Mouse (Mus musculus) stomach, postnatal 0 days (tissue): ENCODE data around the gene Fam169b. TPM values are rescaled to one million over a fixed set of nuclear protein-coding genes. Genes with fewer than 3 reads are reported as not detected.

ENCODE experiments used
- ATAC-seq: fragments of 200-750 bp; cut with Nextera tagmentation; 2 replicates; pipeline ENCODE4 v1.8.0; 2017; ENCODE audit not compliant: low FRiP score, low TSS enrichment
- DNase-seq: peaks from one replicate; pipeline ENCODE4 v3.0.0-alpha.2; 2016; ENCODE audit warnings: low spot score
- H3K27ac ChIP-seq: fragments of 300-500 bp; sonication (generic); replicated peaks from 2 replicates; pipeline ENCODE4 v1.5.1; 2014; ENCODE audit warnings: mild to moderate bottlenecking, control low read depth
- H3K27me3 ChIP-seq: fragments of 300-500 bp; sonication (generic); 2 replicates; pipeline ENCODE4 v1.6.1; 2014; ENCODE audit warnings: low read length; ENCODE audit not compliant: control insufficient read depth, insufficient read depth
- H3K36me3 ChIP-seq: fragments of 300-500 bp; sonication (generic); 2 replicates; pipeline ENCODE4 v1.6.1; 2014; ENCODE audit warnings: low read length, mixed read lengths; ENCODE audit not compliant: control insufficient read depth, insufficient read depth
- H3K4me1 ChIP-seq: fragments of 300-500 bp; sonication (generic); replicated peaks from 2 replicates; pipeline ENCODE4 v1.6.1; 2014; ENCODE audit warnings: antibody characterized with exemption; ENCODE audit not compliant: control insufficient read depth, insufficient read depth
- H3K4me2 ChIP-seq: fragments of 300-500 bp; sonication (generic); replicated peaks from 2 replicates; pipeline ENCODE4 v1.6.1; 2014; ENCODE audit warnings: low read depth, mild to moderate bottlenecking, control low read depth, moderate library complexity
- H3K4me3 ChIP-seq: fragments of 300-500 bp; sonication (generic); 2 replicates; pipeline ENCODE4 v1.5.1; 2014; ENCODE audit warnings: low read depth, low read length, control low read depth
- H3K9ac ChIP-seq: fragments of 300-500 bp; sonication (generic); 2 replicates; pipeline ENCODE4 v1.6.1; 2014; ENCODE audit warnings: mild to moderate bottlenecking, low read length, control low read depth, mixed read lengths
- H3K9me3 ChIP-seq: fragments of 300-500 bp; sonication (generic); 2 replicates; pipeline ENCODE4 v1.6.1; 2016; ENCODE audit warnings: low read length; ENCODE audit not compliant: control insufficient read depth
- CTCF ChIP-seq: IDR thresholded peaks from 2 replicates; pipeline ENCODE4 v1.5.1; 2016; ENCODE audit warnings: antibody characterized with exemption, low read depth, mild to moderate bottlenecking, moderate library complexity
- EP300 ChIP-seq: optimal IDR thresholded peaks from 2 replicates; pipeline ENCODE3; 2016; ENCODE audit warnings: antibody characterized with exemption
- WGBS: fragments of 180-500 bp; shearing (Covaris S2); extraction: QIAGEN DNeasy Blood & Tissue Kit; methylation state at CpG from one replicate; pipeline ENCODE4 v1.1.7; 2014; 5-methylcytosine and 5-hydroxymethylcytosine counted together
- polyA plus RNA-seq: library from polyadenylated mRNA; unstranded; fragments of >200 nt; fragmentation: Nextera tagmentation; extraction: Ambion mirVana; gene quantifications from 2 replicates; pipeline ENCODE4 v1.2.1, GENCODE M21; 2015

Gene Fam169b
- polyA plus RNA-seq, 1 experiment from 2014 or later, result 0.24 TPM

GRCm38 (mm10) chr7:68302586-68303433 is 29.2 kb downstream of the Fam169b start:
- Histone ChIP-seq H3K27me3 (no peaks in the 10 kb centered on the region), H3K4me3 (peak overlapping the region; percentile 29), H3K9me3 (no peaks in the 10 kb centered on the region), H3K27ac (no peak overlapping the region), H3K4me2 (peak overlapping the region; percentile 59), H3K4me1 (no peaks in the 10 kb centered on the region), H3K36me3 (no peaks in the 10 kb centered on the region), H3K9ac (no peak overlapping the region)
- TF ChIP-seq CTCF (peak; percentile 97), EP300 (no peak)
- WGBS, result 21% methylated on average over 18 of the region's 18 CpGs
- ATAC-seq (peak; percentile 83; the same call in 1 of the 2 replicates), DNase-seq (peak; percentile 66)

GRCm38 (mm10) chr7:68303685-68304084 is 30.0 kb downstream of the Fam169b start:
- H3K27me3 ChIP-seq, result no peaks in the 10 kb centered on the region
- no peaks in the 10 kb centered on the region for H3K4me1 ChIP-seq
- no peak overlapping the region for H3K27ac ChIP-seq
- TF ChIP-seq EP300 (no peak), CTCF (no peak)
- WGBS, result 43% methylated on average over 6 of the region's 6 CpGs
- H3K9ac ChIP-seq, result no peak overlapping the region
- no peaks in the 10 kb centered on the region for H3K36me3 ChIP-seq
- no peak overlapping the region for H3K4me3 ChIP-seq
- no peaks in the 10 kb centered on the region for H3K9me3 ChIP-seq
- no peak overlapping the region for H3K4me2 ChIP-seq
- no peak for DNase-seq
- ATAC-seq, result no peak

- ATAC-seq, result no peak
- TF ChIP-seq EP300 (no peak), CTCF (no peak)
- H3K4me2 ChIP-seq, result no peak overlapping the region
- DNase-seq, result no peak
- H3K9ac ChIP-seq, result no peak overlapping the region
- H3K4me3 ChIP-seq, result no peak overlapping the region
- 63% methylated on average over 11 of the region's 11 CpGs for WGBS
- H3K36me3 ChIP-seq, result no peaks in the 10 kb centered on the region
- H3K27me3 ChIP-seq, result no peaks in the 10 kb centered on the region
- H3K4me1 ChIP-seq, result no peaks in the 10 kb centered on the region
- no peak overlapping the region for H3K27ac ChIP-seq
- H3K9me3 ChIP-seq, result no peaks in the 10 kb centered on the region
Observed at GRCm38 (mm10) chr7:68305781-68306575, 32.3 kb downstream of the Fam169b start.

GRCm38 (mm10) chr7:68306756-68307155 is 33.1 kb downstream of the Fam169b start:
- H3K4me2 ChIP-seq, result no peak overlapping the region
- WGBS, result 83% methylated on average over 8 of the region's 8 CpGs
- H3K36me3 ChIP-seq, result no peaks in the 10 kb centered on the region
- TF ChIP-seq EP300 (no peak), CTCF (no peak)
- DNase-seq (no peak), ATAC-seq (no peak)
- no peaks in the 10 kb centered on the region for H3K9me3 ChIP-seq
- H3K27ac ChIP-seq, result no peak overlapping the region
- H3K9ac ChIP-seq, result no peak overlapping the region
- H3K4me3 ChIP-seq, result no peak overlapping the region
- H3K27me3 ChIP-seq, result no peaks in the 10 kb centered on the region
- H3K4me1 ChIP-seq, result no peaks in the 10 kb centered on the region

GRCm38 (mm10) chr7:68311469-68311868 is 37.8 kb downstream of the Fam169b start:
- DNase-seq (no peak), ATAC-seq (peak; percentile 68; the same call in 1 of the 2 replicates)
- Histone ChIP-seq H3K27ac (no peak overlapping the region), H3K4me2 (no peak overlapping the region), H3K36me3 (no peaks in the 10 kb centered on the region), H3K4me1 (no peaks in the 10 kb centered on the region), H3K27me3 (no peaks in the 10 kb centered on the region), H3K9ac (no peak overlapping the region), H3K4me3 (no peak overlapping the region), H3K9me3 (no peaks in the 10 kb centered on the region)
- TF ChIP-seq CTCF, result no peak
- TF ChIP-seq EP300, result no peak
- WGBS, result 60% methylated on average over 6 of the region's 6 CpGs

GRCm38 (mm10) chr7:68312395-68312794 is 38.8 kb downstream of the Fam169b start:
- H3K36me3 ChIP-seq, result no peaks in the 10 kb centered on the region
- no peak for DNase-seq
- no peak for TF ChIP-seq EP300
- no peak overlapping the region for H3K4me3 ChIP-seq
- H3K27ac ChIP-seq, result no peak overlapping the region
- H3K27me3 ChIP-seq, result no peaks in the 10 kb centered on the region
- no peak overlapping the region for H3K9ac ChIP-seq
- 69% methylated on average over 5 of the region's 5 CpGs for WGBS
- H3K9me3 ChIP-seq, result no peaks in the 10 kb centered on the region
- no peak overlapping the region for H3K4me2 ChIP-seq
- no peak for ATAC-seq
- H3K4me1 ChIP-seq, result no peaks in the 10 kb centered on the region
